Mouse (Mus musculus): ENCODE results near the gene Cartpt. TPM values are rescaled to one million over a fixed set of nuclear protein-coding genes. Genes with fewer than 3 reads are reported as not detected.
A peak's percentile ranks its signal among the peaks of the same experiment; 100 is the strongest.
"Not testable (repeated sequence)": the region's sequence is repeated elsewhere in the genome, so short reads cannot be mapped to it uniquely, and the experiment has no call there.

Cartpt gene
- total RNA-seq, 2 experiments from 2014 or later: 33.0 to 35.6 TPM

DNA sequence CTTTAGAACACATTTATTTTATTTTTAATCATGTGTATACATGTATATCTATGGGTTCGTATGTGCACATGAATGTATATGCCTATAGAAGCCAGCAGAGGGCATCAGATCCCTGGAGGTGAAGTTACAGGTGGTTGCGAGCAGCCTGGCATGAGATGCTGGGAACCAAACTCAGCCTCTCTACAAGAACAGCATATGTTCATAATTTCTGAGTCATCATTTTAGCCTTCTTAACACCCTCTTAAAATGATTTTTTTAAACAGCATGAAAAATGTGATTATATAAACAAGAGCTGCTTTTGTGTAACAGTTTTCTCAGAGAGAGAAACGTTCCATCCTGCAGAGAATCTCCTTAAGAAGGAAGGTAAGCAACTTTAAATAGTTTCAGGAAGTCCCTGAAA, 40.2 kb downstream of the Cartpt start:
- no peak for DNase-seq (ENCODE audit: extremely low spot score in 1 of 2, low spot score in 2 of 2)
- intact Hi-C loops (cut with DNase I): loop anchor here (5.0 kb wide), 1 partner anchor 142 kb away; no protein-coding TSS in a partner anchor

- intact Hi-C loops (cut with DNase I): no loop called here
- peak; percentile 41 to 64 for DNase-seq (ENCODE audit: extremely low spot score in 1 of 2, low spot score in 2 of 2)
These were observed 41.8 kb downstream of the Cartpt start for GRCm38 (mm10) chr13:99859082-99859481.

- intact Hi-C loops (cut with DNase I): no loop called here
- DNase-seq (ENCODE audit: extremely low spot score in 1 of 2, low spot score in 2 of 2): no peak
These were observed 43.0 kb downstream of the Cartpt start for GRCm38 (mm10) chr13:99857879-99858278.

- intact Hi-C loops (cut with DNase I): no loop called here
- DNase-seq (ENCODE audit: extremely low spot score in 1 of 2, low spot score in 2 of 2): no peak
These were observed 43.6 kb downstream of the Cartpt start for GRCm38 (mm10) chr13:99857336-99857735.

DNA sequence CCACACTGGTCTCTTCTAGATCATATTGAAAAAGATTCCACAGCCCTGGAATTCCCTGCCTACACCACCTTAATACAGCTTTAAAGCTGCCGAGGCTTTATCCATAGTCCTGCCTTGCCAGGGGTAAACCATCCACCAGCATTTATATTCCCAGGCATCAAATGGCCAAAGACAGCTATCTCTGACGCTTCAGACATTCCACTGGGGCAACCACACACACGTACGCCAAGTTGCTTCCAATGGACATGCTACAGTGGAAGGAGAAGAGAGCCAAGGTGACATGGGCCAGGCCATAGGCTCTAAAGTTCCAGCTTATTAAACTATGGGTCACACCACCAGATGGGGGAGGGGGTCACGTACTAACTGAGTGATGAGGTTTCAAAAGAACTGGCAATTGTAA, 45.7 kb downstream of the Cartpt start:
- intact Hi-C loops (cut with DNase I): no loop called here
- DNase-seq (ENCODE audit: extremely low spot score in 1 of 2, low spot score in 2 of 2): no peak

DNA sequence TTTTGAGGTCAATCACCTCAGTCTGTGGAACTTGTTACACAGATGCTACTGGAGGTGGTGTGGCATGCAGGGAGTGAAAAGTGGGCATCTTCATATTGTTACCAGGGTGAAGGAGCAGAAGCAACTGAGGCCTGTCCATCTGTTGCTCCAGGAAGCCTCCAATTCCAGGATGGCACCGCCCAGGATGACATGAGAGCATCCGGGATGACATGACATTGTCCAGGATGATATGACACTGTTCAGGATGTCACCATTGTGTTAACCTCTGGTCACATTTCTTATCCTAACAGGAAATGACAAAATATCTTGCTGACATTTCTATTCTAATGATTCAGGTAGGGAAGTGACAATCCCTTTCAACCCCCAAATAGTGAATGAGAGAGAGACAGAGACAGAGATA, 47.8 kb downstream of the Cartpt start:
- no peak for DNase-seq (ENCODE audit: extremely low spot score in 1 of 2, low spot score in 2 of 2)
- intact Hi-C loops (cut with DNase I): no loop called here

- intact Hi-C loops (cut with DNase I); DNase-seq (ENCODE audit: extremely low spot score in 1 of 2, low spot score in 2 of 2): not testable (repeated sequence)
These were observed 48.5 kb downstream of the Cartpt start for GRCm38 (mm10) chr13:99852416-99852815.

DNA sequence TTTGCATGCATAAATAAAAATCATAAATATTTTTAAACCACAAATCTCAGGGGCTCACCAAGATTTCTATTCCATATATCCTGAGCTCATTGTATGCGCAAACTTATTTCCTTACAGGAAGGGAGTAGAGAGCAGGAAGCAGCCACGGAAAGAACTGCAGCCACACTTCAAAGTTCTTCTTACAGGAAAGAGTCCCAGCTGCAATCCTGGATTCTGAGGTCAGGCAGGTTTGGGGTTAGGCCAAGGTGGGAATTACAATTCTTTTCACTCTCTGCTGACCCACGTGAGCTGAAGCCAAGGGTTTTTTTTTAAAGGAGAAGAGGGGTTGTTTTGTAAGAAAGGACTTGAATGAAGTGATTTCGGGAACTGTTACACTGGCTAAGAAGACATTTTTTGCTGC, 49.9 kb downstream of the Cartpt start:
- peak in 1 of 2 experiments; percentile 55 for DNase-seq (ENCODE audit: extremely low spot score in 1 of 2, low spot score in 2 of 2)
- intact Hi-C loops (cut with DNase I): no loop called here

GRCm38 (mm10) chr13:99849597-99849996, 51.3 kb downstream of the Cartpt start:
- peak; percentile 43 to 44 for DNase-seq (ENCODE audit: extremely low spot score in 1 of 2, low spot score in 2 of 2)
- intact Hi-C loops (cut with DNase I): no loop called here

Other genes with a start within 250 kb of the Cartpt start
- 10 to 100 TPM; 28.6 to 30.6 TPM for gene Mccc2, start 114.5 kb upstream of the Cartpt start, total RNA-seq (2021)
- gene Bdp1, start 203.0 kb upstream of the Cartpt start, total RNA-seq (2021): 10 to 100 TPM; 35.1 to 40.3 TPM
- 10 to 100 TPM; 51.3 to 52.2 TPM for gene Serf1, start 206.9 kb upstream of the Cartpt start, total RNA-seq (2021)
- 10 to 100 TPM; 33.2 to 38.9 TPM for gene Smn1, start 223.8 kb upstream of the Cartpt start, total RNA-seq (2021)

All from left cerebral cortex, postnatal 10 days (tissue).